Comparison of ENCODE assay signal across 8 mouse cellular contexts in the genomic region with DNA sequence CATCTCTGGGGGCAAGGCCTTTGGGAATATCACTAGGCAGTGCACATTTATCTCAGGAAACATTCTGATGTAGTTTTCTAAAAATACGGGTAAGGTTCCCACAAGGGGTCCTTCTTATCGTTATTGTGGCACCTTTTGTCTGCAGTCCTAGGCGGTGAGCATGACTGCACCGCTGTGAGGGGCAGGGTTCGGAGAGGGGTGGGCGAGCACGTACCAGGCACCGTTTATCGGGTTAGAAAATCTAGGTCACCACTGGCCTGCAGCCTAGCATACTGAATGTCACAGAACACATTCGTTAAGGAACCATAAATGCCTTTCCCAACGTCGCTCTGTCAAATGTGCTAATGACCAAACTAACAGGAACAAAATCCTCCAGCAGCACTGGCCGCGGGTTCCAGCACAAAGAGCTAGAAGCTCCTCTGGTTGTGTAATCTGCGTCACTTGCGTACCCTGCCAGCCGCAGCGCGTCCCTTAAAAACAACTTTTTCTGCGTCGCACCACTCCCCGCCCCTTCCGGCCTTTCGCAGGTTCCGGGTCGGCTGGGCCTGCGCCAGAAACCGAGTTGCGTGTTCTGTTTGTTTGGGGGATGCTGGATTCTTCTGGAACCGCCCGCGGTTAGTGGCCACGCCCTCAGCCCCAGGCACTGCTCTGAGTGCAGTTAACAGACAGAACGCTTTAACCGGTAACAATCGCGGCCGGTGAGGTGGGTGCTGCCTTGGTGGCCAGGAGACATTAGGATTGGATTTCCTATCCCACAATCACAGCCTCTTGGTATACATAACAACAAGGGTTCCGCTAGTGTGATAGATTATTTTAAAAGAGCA. TPM values are rescaled to one million over a fixed set of nuclear protein-coding genes. Genes with fewer than 3 reads are reported as not detected.
DNase-seq lines count a peak whose midpoint lies in the region; ATAC-seq lines count a peak whose summit lies in the region.

Gene Lrrc61, plus strand, starts transcription at position 517 of the 824 bp plus-strand sequence.

- peak within 1 kb of the TSS; percentile 63 for H3K4me3 ChIP-seq in intestine, embryonic 14.5 days (ENCODE audit: low read depth, low read length)

- under 1% methylated on average over 39 of the region's 39 CpGs for WGBS in intestine, embryonic 14.5 days

- peak within 1 kb of the TSS; percentile 98 for H3K27ac ChIP-seq in intestine, embryonic 14.5 days (ENCODE audit: low read depth)

- H3K27me3 ChIP-seq in intestine, embryonic 14.5 days (replicated peaks; ENCODE audit: control insufficient read depth, insufficient read depth, low read length): no peaks in the 10 kb centered on the region

- peak; percentile 87 for ATAC-seq in intestine, embryonic 14.5 days (replicated peaks; ENCODE audit: low FRiP score, low TSS enrichment, low read depth)
- ATAC-seq in megakaryocyte progenitor cell, adult 5-6 weeks (replicated peaks; ENCODE audit: poor library complexity): peak; percentile 91

- H3K9me3 ChIP-seq in intestine, embryonic 14.5 days (ENCODE audit: control insufficient read depth, low read length): no peaks in the 10 kb centered on the region

- peak within 1 kb of the TSS; percentile 83 for H3K4me2 ChIP-seq in intestine, embryonic 14.5 days (ENCODE audit: low read length)

- H3K4me1 ChIP-seq in intestine, embryonic 14.5 days (replicated peaks; ENCODE audit: control insufficient read depth, insufficient read depth, low read length): peaks cover 11% of the 10 kb centered on the region

- peak within 1 kb of the TSS; percentile 65 for H3K9ac ChIP-seq in intestine, embryonic 14.5 days (ENCODE audit: low read length)

- peak; percentile 96 for DNase-seq in adrenal gland, adult 8-10 months
- DNase-seq in embryo, embryonic 9.5 days (ENCODE audit: extremely low spot score): peak; percentile 88
- peak; percentile 98 to 99 for DNase-seq in gastrocnemius, postnatal 36 days
- DNase-seq in intestine, embryonic 14.5 days (ENCODE audit: low spot score): peak; percentile 95
- DNase-seq in left cerebral cortex, postnatal 10 days (ENCODE audit: extremely low spot score in 1 of 2, low spot score in 2 of 2): peak; percentile 97 to 99
- peak; percentile 98 to 99 for DNase-seq in right cerebral cortex, postnatal 10 days (ENCODE audit: low spot score in 2 of 2)
- peak; percentile 99 for DNase-seq in urinary bladder, postnatal 14 days (ENCODE audit: low spot score)

- intact Hi-C loops in gastrocnemius, postnatal 36 days (cut with DNase I): loop anchor here (5.0 kb wide), 1 partner anchor 38 kb away; the partner anchor contains the start of genes Gm44965 and Repin1
- intact Hi-C loops in left cerebral cortex, postnatal 10 days (cut with DNase I): no loop called here

- no peaks in the 10 kb centered on the region for H3K36me3 ChIP-seq in intestine, embryonic 14.5 days (ENCODE audit: control insufficient read depth, insufficient read depth, low read length)

RNA-seq across cellular contexts. Expression of gene Lrrc61, which starts in this region (rescaled TPM):
- 10 to 100 TPM; 45.6 to 49.5 (median 49.1) TPM for total RNA-seq in adrenal gland, adult 8-10 months (2022)
- 10 to 100 TPM; 13.9 to 17.1 TPM for total RNA-seq in gastrocnemius, postnatal 36 days (2021)
- 6.7 and 7.7 TPM in 2 replicates for polyA plus RNA-seq in intestine, embryonic 14.5 days (2014; fragmentation: Nextera tagmentation; extraction: Ambion mirVana)
- 10 to 100 TPM; 28.9 to 31.6 TPM for total RNA-seq in left cerebral cortex, postnatal 10 days (2021)
- 8.0 and 11.6 TPM in 2 replicates for total RNA-seq in megakaryocyte progenitor cell, adult 5-6 weeks (2015)
- total RNA-seq in megakaryocyte progenitor cell, adult 5-6 weeks (2017): 4.9 and 6.3 TPM in 2 replicates

Comparison
In these comparisons a context has a peak if more than half of its experiments do, and no peak if none do; other contexts are left out.
1. Peak in every context shown above with its lines: DNase-seq, ATAC-seq, H3K4me3 ChIP-seq and H3K27ac ChIP-seq.